Mouse (Mus musculus) megakaryocyte, embryonic 14.5 days (primary cell): ENCODE measurements around the gene Gm20388.

Experiments used
- FLI1 ChIP-seq: IDR thresholded peaks from 2 replicates; pipeline ENCODE4 v1.6.1; 2012; ENCODE audit warnings: low read length, inconsistent platforms, mixed read lengths
- GATA1 ChIP-seq: IDR thresholded peaks from 3 replicates; pipeline ENCODE4 v1.6.1; 2012; ENCODE audit warnings: mixed read lengths, low read length, inconsistent platforms, borderline replicate concordance

DNA sequence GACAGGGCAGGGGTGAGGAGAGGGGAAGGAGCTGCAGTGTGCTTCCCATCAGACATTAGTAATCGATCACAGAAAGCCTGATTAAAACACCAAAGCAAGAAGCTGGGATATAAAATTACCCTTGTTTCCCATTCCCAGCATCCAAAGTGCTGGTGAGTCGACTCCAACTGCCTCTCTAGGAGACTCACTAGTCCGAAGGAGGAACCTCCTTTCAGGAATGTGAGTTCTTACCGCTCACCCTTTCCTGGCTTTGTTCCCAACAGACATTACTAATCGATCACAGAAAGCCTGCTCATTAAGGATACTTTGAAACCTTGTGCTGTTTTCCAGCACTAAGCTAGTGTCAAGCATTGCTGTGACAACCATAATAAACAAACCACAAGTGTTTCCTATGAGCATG, 1526.0 kb downstream of the Gm20388 start:
- TF ChIP-seq GATA1 (no peak), FLI1 (no peak)
